Mouse (Mus musculus) cerebellum, adult 2 months (tissue): ENCODE measurements around the gene Gabarap.

Experiments
- CTCF ChIP-seq: fragments of 200-500 bp; IDR thresholded peaks from 2 replicates; pipeline ENCODE4 v1.5.1; 2011; ENCODE audit warnings: low read depth, mild to moderate bottlenecking, control low read depth, low read length, moderate library complexity, borderline replicate concordance; ENCODE audit not compliant: insufficient read depth
- POLR2A ChIP-seq: fragments of 200-500 bp; IDR thresholded peaks from 2 replicates; pipeline ENCODE4 v1.6.1; 2011; ENCODE audit warnings: low read length, control low read depth, borderline replicate concordance; ENCODE audit not compliant: insufficient read depth

GRCm38 (mm10) chr11:69999666-70000065, 8.7 kb downstream of the Gabarap start:
- TF ChIP-seq CTCF = no peak
- TF ChIP-seq POLR2A = no peak
